Mouse (Mus musculus) lung, postnatal 14 days (tissue): ENCODE results near the gene Etnk2.

Source experiments
- DNase-seq: peaks from one replicate; pipeline ENCODE4 v3.0.0; 2021

The Etnk2 gene

DNA sequence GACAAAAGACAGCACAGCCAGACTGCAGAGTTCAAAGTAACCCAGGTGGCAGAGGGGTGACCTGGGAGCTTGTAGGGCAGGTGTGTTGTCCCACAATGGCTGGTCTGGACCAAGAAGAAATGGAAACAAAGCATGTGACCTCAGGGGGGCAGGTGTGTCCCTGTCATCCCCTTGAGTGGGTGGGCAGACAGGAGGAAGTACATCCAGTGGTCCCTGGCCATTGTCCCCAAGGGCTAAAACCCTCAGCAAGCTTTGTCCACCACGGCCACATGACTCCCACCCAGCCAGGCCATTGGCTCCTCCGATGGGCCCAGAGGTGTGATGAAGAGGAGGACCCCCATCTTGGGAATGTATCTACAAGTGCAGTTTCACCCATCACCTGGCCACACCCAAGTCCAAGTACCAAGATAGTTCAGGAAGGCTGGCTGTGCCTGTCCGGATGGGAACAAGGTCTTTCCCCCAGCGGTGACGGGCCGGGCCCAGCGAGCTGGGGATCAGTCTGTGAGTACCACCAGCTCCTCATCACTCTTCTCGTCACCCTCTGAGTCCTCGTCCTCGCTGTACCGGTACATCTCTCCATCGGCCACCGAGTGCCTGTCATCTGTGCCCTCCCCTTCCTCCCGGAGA, 19.9 kb downstream of the Etnk2 start:
- no peak for DNase-seq

GRCm38 (mm10) chr1:133385506-133385905, 22.1 kb downstream of the Etnk2 start:
- DNase-seq, result peak; percentile 87

GRCm38 (mm10) chr1:133386209-133386608, 22.8 kb downstream of the Etnk2 start:
- DNase-seq, result no peak

DNA sequence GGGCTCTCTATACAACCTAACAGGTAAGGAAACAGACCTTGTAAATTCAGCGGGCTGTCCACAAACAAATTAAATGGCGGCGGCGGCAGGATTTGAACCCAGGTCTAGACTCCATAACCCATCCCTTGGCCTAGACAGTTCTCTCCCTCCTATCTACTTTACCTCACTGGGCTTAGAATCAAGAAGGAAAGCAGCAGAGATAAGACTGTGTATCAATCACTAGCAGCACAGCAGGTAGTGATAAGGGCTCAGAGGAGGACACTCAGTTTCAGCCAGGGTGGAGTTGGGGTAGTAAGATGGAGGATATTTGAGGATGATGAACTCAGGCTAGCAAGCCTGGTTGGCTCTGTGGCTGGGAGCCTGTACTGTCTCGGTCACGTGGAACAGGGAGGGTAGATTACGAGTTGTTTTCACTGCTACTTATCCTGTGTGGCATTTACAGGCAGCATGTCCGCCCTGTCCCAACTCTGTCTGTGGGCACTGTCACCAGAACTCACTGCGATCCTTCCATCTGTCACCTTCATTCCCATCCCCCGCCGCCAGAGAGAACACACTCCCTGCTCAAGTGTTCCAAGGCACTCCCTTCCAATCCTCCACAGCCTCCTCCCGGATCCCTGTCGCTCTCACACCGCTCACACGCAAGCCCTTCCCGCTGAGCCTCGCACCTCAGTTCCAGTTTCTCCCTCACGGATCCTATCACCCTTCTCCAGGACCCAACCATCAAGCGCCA, 24.3 kb downstream of the Etnk2 start:
- DNase-seq, result no peak

GRCm38 (mm10) chr1:133394702-133395101, 31.3 kb downstream of the Etnk2 start:
- DNase-seq, result no peak

DNA sequence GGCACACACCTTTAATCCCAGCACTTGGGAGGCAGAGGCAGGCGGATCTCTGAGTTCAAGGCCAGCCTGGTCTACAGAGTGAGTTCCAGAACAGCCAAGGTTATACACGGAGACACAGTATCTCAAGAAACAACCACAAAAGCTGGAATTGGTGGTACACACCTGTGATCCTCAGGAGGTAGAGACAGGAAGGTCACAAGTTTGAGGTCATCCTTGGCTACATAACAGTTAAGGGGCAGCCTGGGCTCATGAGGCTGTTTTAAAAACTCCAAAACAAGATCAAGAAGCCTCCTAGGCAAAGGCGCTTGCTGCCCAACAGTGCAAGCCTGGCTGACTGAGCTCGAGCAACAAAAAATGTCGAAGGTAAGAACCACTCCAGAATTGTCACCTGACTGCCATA, 33.3 kb downstream of the Etnk2 start:
- DNase-seq, result no peak

- no peak for DNase-seq
These were observed 33.7 kb downstream of the Etnk2 start for GRCm38 (mm10) chr1:133397094-133397482.

GRCm38 (mm10) chr1:133397483-133398237, 34.3 kb downstream of the Etnk2 start:
- DNase-seq, result no peak

- peak; percentile 76 for DNase-seq
These were observed 36.8 kb downstream of the Etnk2 start for GRCm38 (mm10) chr1:133400014-133400725.

DNA sequence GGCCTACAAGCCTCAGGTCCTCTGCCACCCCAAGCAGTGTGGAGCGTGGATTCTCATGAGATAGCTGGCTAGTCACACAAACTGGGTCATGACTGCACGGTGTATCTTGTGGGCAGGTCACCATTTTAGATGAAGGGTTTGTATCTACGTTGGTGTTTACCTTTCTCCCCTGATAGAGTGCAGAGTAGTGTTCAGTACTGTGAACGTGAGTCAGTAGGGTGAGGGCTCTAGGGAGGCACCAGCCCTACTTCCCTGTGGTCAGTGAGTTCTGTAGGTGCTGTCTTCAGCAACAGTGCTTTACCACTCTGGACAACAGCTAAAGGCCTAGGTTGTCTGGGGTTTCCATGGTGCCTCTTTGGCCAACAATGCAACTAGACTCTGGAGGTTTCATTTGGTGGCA, 40.6 kb downstream of the Etnk2 start:
- DNase-seq, result no peak

- DNase-seq, result no peak
These were observed 43.2 kb downstream of the Etnk2 start for GRCm38 (mm10) chr1:133406614-133407013.

DNA sequence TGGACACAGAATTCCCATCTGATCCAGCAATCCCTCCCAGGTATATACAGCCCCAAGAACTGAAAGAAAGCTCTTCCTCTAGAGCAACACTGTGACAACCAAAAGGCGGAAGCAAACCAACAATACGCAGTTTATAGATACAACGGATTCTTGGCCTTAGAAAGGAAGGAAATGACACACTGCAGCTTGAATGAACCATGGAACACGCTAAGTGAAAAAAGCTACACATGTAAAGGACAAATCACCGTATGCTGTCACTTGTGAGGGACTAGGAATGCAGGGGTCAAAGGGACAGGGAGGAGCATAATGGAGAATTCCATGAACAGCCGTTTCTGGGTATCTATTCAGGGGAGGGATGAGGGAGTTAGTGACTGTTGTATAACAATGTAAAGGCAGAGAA, 44.1 kb downstream of the Etnk2 start:
- no peak for DNase-seq

DNA sequence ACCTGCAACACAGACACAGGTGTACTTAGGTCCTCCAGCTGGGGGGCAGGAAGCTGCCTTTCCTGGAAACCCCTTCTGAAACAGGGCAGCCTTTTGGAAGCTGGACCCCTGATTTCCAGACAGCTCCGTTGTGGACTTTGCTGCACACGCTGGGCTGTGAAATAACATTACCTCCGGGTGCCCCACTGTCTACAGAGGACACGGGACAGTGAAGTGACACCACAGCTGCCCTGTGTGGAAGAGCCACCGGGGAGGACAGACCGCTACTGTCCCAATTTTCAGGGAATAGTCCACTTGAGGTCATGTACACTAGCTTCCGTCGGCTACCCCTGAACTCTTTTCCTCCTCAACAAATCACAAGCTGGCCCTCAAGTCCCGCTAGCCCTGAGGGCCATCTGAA, 44.9 kb downstream of the Etnk2 start:
- no peak for DNase-seq

DNA sequence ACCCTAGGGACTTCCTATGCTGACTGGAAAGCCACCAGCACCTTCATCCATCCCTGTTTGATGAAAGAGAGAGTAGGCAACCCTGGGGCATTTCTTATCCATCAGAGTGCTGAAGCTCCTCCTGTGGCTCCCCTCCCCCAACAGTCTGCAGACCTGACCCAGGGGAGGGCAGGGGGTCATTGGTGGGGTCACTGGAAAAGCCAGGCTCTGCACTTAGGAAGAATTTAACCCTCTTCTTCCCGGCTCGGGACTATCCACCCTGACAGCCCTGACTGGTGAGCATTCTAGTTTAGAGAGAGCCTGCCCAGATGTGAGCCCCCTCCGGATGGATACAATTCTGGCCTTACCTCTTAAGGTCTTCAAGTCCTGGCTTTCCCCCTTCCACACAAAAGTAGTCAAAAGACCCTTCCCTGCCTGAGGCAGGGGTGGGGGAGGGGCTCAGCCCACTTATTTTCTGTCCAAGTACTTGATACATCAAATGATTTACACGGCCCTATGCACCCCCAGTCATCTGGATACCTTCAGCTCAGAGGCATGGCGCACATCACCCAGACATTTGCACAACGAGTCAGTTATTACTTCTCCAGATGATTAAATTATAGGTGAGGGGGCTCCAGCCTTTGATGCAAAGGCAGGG, 45.6 kb downstream of the Etnk2 start:
- no peak for DNase-seq

DNA sequence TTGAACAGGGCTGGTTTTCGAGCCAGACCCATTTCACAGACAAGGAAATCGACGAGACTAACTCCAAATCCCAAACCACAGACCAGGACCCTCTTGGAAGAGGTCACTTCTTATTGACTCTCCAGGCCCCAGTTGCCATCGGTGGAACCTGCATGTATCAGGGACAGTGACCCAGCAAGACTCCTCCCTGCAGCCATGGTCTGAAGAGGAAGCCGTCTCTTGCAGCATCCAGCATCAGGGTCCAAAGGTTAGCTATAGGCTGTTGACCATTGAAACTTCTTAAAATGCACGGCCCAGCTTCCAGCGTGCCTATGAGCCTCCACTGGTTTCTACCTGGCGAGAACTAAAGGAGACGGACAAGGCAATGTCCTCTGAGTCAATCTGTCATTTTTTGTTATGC, 46.4 kb downstream of the Etnk2 start:
- no peak for DNase-seq

- DNase-seq, result no peak
These were observed 48.3 kb downstream of the Etnk2 start for GRCm38 (mm10) chr1:133411506-133412147.

DNA sequence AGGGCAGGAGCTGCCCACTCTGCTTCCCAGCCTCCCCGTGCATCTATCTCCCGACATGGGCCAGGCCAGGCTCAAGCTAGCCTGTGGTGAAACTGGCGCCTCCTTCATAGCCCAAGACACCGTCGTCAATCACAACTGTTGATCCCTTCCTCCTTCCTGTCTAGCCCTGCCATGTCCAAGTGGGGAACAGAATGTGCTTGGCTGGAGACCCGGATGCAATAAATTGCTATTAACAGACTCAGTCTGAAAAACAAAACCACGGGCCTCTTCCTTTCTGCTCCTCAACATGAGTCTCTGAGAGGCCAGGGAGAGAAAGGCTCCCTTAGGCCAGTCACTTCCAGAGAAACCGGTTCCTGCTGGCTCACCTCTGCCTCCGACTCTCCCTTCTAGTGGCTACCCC, 49.6 kb downstream of the Etnk2 start:
- peak; percentile 62 for DNase-seq

DNA sequence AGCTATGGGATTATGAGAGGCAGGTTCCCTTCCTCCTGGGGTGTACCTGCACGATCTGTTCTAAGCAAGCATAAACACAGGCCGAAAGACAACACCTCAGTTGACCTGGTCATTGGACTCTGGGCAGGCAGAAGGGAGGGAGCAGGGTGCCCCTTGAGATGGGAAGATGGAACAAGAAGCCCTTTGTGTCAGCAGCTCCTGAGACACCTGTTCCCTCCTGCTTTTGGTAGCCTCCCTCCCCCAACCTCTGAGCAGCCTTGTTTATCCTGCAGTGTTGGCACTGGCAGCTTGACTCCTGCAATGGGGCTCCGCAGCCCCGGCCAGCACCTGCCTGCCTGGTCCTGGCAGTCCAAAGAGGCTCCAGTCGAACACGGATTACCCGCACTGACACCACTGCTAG, 51.7 kb downstream of the Etnk2 start:
- no peak for DNase-seq

- DNase-seq, result no peak
These were observed 52.1 kb downstream of the Etnk2 start for GRCm38 (mm10) chr1:133415505-133415904.

GRCm38 (mm10) chr1:133416472-133416871, 53.1 kb downstream of the Etnk2 start:
- DNase-seq, result no peak

DNA sequence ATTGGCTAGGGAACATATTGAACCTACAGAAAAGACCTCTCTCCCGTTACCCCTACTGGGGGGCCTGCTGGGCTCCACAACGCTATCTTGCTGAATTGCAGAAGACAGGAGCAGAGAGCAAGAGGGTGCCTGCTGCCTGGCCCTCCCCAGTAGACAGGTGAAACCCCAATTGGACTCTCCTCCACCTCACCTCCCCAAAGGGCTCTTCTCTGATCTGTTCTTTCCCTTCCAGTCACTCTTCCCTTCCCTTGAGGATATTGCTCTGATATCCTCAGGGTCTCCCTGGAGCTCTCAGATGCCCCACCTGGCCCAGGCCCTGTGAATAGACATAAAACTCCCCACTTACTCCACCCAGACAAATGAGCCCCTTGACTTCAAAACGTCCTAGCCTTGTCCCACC, 53.7 kb downstream of the Etnk2 start:
- no peak for DNase-seq

DNA sequence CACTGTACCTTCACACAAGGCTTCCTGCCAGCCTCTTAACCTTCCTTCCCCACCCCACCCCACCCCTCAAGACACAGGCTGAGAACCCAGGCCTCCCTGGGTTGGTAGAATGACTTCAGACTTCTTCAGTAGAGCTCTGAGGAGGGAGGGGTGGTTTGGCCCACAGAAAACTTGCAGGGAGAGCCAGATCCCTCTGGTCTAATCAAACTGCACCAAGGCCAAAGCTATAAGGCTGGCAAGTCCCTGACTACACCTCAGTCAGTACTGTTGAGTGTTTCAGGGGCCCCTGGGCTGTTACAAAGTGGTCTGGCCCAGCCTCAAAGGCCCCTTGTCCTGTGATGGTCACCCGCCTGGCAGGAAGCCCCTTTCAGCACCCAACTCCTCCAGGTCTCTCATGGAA, 54.2 kb downstream of the Etnk2 start:
- DNase-seq, result no peak
